Mouse (Mus musculus) T-helper 2 cell (primary cell): ENCODE measurements at regions not wholly inside any gene's neighbourhood (a gene's known extent, or its start where the extent isn't known, plus 50 kb on each side); places are given as distances from the start of the nearest gene placed in this dataset.

Experiments used
- in situ Hi-C: fragments of 300-600 bp; cut with MboI, MseI; formaldehyde crosslinking; loops from one replicate; pipeline ENCODE4 v1.15.1; 2025; ENCODE audit warnings: high pct_unique_total_duplicates

- in situ Hi-C loops = no loop called here
Observed at GRCm38 (mm10) chr2:117811506-117811905, 300.2 kb upstream of the Thbs1 start.

- in situ Hi-C loops = no loop called here
Observed at GRCm38 (mm10) chr2:117811931-117812330, 299.7 kb upstream of the Thbs1 start.

DNA sequence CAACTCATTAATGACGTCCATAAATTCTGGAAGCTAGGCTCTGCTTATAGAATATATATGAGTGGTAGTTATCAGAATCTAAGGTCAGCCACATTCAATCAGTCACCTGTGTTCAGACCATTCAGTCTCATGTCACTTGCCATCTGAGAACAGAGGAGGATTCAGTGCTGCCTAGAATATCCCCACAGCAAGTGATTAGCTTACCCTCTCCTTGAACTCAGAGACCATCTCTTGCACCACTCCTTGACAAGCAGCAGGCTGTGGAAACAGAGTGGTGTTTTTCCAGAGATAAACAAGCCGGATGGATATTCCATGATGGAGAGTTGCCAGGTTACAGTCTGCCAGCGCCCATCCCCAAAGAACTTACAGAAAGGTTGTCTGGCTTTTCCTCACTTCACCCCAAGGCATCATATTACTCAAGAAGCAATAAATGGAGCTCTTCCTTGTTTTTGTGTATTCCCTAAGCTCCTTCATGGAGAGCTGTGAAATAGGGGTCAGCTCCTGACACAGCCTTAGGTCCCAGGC, 291.9 kb upstream of the Thbs1 start:
- in situ Hi-C loops = no loop called here

DNA sequence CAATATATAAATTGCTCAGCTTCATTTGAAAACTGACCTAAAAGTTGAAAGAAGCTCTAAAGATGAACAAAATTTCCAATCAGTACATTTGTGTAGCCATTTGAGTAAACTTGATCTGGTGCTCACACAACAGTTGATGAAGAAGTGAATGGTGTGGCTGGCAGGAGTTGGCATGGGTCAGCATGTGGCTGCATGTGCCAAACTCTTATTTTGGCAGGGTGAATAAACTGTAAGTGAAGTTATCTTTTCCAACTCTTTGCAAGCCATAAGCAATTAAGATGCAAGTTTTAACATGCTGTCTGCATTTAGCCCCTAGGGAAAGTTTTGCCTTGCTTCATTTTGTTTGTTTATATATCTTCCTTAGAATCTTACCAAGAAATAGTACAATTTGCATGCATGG, 291.0 kb upstream of the Thbs1 start:
- in situ Hi-C loops = no loop called here

DNA sequence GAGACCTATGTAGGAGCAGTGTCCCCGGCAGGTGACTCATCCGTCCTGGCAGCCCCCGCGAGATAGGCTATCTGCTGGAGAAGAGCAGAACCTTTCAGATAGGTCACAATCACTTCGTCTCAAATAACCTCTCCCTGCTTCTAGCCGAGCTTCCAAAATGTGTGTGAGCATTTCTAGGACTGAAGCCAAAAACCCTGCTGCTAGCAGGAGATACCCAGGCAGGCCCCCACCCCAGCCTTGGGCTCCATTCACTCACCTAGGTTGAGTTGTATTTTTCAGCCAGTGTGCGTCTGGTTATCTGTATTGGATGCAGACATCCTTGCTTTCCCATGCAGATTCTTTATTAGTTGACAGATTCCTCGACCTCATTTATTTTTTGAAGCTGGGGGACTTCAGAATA, 286.6 kb upstream of the Thbs1 start:
- in situ Hi-C loops = no loop called here

DNA sequence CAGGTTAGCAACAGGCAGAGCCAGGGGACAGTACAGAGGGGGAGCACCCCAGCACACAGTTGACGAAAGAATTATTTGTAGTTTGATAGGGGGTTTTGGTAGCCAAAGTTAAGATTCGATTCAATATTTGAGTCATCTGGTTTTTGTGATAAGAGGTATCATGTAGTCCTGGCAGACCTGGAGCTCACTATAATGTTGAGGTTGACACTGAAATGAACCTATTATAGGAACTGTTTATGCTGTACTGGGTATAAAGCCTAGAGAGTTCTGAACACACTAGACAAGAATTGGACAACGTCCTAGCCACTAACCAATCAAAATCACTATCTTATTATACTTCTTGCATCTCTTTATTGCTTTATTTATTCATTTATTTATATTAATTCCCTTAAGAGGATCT, 284.4 kb upstream of the Thbs1 start:
- in situ Hi-C loops = no loop called here

GRCm38 (mm10) chr2:117838387-117838786, 273.3 kb upstream of the Thbs1 start:
- in situ Hi-C loops = no loop called here

DNA sequence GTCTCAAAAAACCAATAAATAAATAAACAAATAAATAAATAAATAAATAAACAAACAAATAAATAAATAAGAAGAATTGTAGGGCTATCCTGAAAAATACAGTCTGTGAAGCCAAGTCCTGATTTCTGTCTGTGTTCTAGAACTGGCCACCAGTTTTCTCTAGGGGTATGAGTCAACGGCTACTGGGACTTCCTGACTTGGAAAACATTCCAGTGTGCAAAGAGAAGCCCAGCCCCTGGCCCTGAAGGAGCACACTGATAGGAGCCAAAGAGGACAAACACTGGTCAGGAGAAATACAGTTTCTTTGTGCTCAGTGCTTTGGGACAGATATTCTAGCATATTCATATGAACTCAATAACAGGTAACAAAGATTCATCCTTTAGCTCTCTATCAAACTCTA, 271.3 kb upstream of the Thbs1 start:
- in situ Hi-C loops = no loop called here

DNA sequence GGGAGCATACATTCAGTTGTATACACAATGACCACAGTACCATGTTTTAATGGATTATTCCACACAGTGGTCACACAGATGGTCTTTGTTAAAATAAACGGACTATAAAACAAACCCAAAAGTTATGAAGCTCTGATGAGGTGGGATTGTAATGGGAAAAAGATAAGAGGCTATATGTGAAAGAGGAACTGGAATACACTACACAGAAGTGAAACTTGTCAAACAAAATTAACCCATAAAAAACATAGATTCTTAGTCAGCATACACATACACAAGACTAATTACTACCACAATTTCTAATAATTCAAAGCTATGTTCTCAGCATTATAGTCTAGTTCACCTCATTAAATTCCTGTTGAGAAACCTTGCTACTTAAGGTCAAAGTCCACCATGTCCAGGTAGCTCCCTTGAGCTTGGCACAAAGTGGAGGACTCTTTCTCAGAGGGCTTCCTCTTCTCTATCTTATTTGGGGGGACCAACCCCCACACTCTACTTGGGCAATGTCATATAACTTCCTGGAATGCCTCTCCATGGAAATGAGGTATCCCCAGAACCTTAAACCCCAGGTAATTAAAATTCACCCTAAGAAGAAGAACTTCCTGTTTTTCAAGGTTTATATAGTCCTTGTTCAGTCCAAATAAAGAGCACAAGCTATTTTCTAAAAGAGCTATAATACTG, 269.2 kb upstream of the Thbs1 start:
- in situ Hi-C loops = no loop called here

DNA sequence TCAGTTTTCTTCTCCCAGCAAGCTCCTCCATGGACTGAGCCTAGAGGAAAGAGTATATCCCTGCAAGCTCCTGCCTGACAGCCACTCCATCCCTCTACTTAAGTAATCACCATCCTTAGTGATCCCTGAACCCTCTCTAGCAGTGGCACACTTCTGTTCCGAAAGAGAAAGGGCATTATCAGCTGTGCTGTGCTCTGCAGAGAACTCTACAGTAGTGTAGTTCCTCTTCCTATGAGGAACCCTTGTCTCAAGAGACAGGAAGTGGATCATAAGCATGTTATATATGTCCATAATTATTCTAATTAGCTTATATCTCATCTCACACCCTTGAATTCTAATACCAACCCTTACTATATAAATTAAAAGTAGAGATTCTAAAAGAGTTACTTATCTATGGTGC, 259.2 kb upstream of the Thbs1 start:
- in situ Hi-C loops = no loop called here

- in situ Hi-C loops = no loop called here
Observed at GRCm38 (mm10) chr2:117862301-117862700, 249.4 kb upstream of the Thbs1 start.

DNA sequence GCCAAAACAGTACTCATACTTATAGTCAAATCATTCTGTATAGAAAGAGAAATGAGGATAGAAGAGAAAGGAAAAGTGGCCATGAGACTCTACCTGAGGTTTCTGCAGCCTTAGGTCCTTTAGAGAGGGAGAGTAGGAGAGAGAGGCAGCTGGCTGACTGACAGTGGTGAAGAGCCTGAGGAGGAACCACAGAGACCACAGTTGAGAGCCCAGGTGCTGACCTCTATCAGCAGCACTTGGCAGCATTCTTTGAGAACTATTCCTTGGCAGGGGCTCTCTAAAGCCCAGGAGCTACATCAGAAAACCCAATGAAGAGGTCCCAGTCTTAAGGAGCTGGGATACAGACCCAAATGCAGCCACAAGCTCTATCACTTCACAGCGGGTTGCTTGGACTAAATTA, 246.6 kb upstream of the Thbs1 start:
- in situ Hi-C loops = no loop called here

- in situ Hi-C loops = no loop called here
Observed at GRCm38 (mm10) chr2:117866946-117867345, 244.7 kb upstream of the Thbs1 start.

GRCm38 (mm10) chr2:117867409-117867808, 244.3 kb upstream of the Thbs1 start:
- in situ Hi-C loops = no loop called here

GRCm38 (mm10) chr2:117868857-117869256, 242.8 kb upstream of the Thbs1 start:
- in situ Hi-C loops = no loop called here

- in situ Hi-C loops = no loop called here
Observed at GRCm38 (mm10) chr2:117871507-117872282, 240.0 kb upstream of the Thbs1 start.

- in situ Hi-C loops = no loop called here
Observed at GRCm38 (mm10) chr2:117877816-117878215, 233.9 kb upstream of the Thbs1 start.

DNA sequence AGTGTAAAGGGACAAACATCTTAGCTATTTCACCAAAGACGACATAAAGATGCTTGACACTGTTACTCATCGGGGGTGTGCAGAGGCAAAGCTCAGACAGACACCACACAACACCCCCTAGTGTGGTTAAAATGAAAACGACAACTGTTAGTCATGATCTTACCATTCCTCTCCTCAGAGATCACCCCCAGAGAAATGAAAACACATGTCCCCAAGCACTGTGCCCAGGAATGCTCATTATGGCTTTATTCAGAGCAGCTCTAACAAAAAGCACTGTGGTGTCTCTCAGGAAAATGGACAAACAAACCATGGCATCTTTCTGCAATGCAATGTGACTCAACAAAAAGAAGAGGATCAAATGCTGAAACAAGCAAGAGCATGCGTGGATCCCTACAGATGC, 229.5 kb upstream of the Thbs1 start:
- in situ Hi-C loops = no loop called here

DNA sequence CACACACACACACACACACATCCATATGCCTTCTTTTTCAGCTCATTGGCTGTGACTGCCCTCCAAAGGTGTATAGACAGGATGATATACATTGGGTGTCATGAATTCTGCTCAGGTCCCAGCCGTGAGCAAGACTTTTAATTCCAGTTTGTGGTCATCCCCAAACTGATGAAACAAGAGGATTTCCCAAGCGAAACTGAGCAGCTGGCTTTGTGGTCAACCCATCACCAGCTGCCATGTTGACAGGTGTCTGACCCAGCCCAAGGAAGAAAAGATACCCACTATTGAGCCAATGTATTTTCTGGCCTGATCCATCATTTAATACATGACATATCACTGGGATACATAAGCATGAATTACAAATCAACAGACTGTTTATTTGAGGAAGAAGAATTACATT, 228.8 kb upstream of the Thbs1 start:
- in situ Hi-C loops = no loop called here

- in situ Hi-C loops = no loop called here
Observed at GRCm38 (mm10) chr2:117886516-117886915, 225.2 kb upstream of the Thbs1 start.

GRCm38 (mm10) chr2:117901311-117901710, 210.4 kb upstream of the Thbs1 start:
- in situ Hi-C loops = no loop called here

GRCm38 (mm10) chr2:117902837-117903236, 208.8 kb upstream of the Thbs1 start:
- in situ Hi-C loops = no loop called here

DNA sequence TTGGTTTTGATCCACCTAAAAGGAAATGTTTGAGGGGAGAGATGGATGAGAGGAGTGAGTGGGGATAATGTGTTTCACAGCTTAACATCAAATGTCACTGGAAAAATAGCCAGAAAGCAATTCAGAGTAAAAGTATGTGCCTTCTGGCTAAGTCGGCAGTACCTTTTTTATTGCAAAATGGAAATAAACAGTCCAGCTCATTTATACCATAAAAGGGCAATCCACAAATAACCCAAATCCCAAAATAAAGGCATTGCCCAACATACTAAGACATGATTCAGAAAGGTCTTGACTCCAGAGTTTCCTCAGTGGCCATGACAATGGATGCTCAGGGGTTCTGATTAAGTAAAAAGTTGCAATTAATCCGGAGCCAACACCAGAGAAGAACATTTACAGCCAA, 208.0 kb upstream of the Thbs1 start:
- in situ Hi-C loops = no loop called here
